Mouse (Mus musculus): ENCODE results near the gene Akt3.

GRCm38 (mm10) chr1:177191623-177192022, 66.4 kb downstream of the Akt3 start:
- TF ChIP-seq CTCF (IDR thresholded peaks at IDR 0.05; ENCODE audit: low read depth, low read length) (no peak), POLR2A (IDR thresholded peaks at IDR 0.05; ENCODE audit: borderline replicate concordance, low read depth, low read length) (no peak)

Data from bone marrow macrophage, adult 2 months (primary cell).